Mouse (Mus musculus): Measurements from ENCODE around the gene Lpcat3.
A peak's percentile ranks its signal among the peaks of the same experiment; 100 is the strongest.

Lpcat3 gene

GRCm38 (mm10) chr6:124706061-124706627 is 43.3 kb downstream of the Lpcat3 start:
- DNase-seq (ENCODE audit: low spot score): no peak

- DNase-seq (ENCODE audit: low spot score): no peak
Measured at GRCm38 (mm10) chr6:124708289-124708889, 45.6 kb downstream of the Lpcat3 start.

GRCm38 (mm10) chr6:124711824-124712782 is 49.3 kb downstream of the Lpcat3 start, which contains the start of the genes Emg1 and Phb2:
TSS of gene Emg1 (minus strand) at chr6:124712178.
TSS of gene Phb2 (plus strand) at chr6:124712336.
- DNase-seq (ENCODE audit: low spot score): peak; percentile 97

GRCm38 (mm10) chr6:124712918-124713317 is 50.1 kb downstream of the Lpcat3 start:
- DNase-seq (ENCODE audit: low spot score): no peak

- no peak for DNase-seq (ENCODE audit: low spot score)
Measured at GRCm38 (mm10) chr6:124716864-124717490, 54.1 kb downstream of the Lpcat3 start.

GRCm38 (mm10) chr6:124717968-124718367 is 55.1 kb downstream of the Lpcat3 start:
- DNase-seq (ENCODE audit: low spot score): no peak

GRCm38 (mm10) chr6:124718703-124719102 is 55.9 kb downstream of the Lpcat3 start:
- peak; percentile 55 for DNase-seq (ENCODE audit: low spot score)

- DNase-seq (ENCODE audit: low spot score): no peak
Measured at GRCm38 (mm10) chr6:124719354-124719978, 56.6 kb downstream of the Lpcat3 start.

GRCm38 (mm10) chr6:124720904-124721303 is 58.1 kb downstream of the Lpcat3 start:
- DNase-seq (ENCODE audit: low spot score): no peak

GRCm38 (mm10) chr6:124722876-124723473 is 60.1 kb downstream of the Lpcat3 start:
- DNase-seq (ENCODE audit: low spot score): no peak

- no peak for DNase-seq (ENCODE audit: low spot score)
Measured at GRCm38 (mm10) chr6:124723541-124723940, 60.7 kb downstream of the Lpcat3 start.

- DNase-seq (ENCODE audit: low spot score): no peak
Measured at GRCm38 (mm10) chr6:124724472-124724871, 61.6 kb downstream of the Lpcat3 start.

GRCm38 (mm10) chr6:124728621-124729020 is 65.8 kb downstream of the Lpcat3 start:
- no peak for DNase-seq (ENCODE audit: low spot score)

- no peak for DNase-seq (ENCODE audit: low spot score)
Measured at GRCm38 (mm10) chr6:124729850-124730705, 67.3 kb downstream of the Lpcat3 start.

- DNase-seq (ENCODE audit: low spot score): no peak
Measured at GRCm38 (mm10) chr6:124731038-124731437, 68.2 kb downstream of the Lpcat3 start.

GRCm38 (mm10) chr6:124732476-124733370 is 69.9 kb downstream of the Lpcat3 start:
- DNase-seq (ENCODE audit: low spot score): no peak

GRCm38 (mm10) chr6:124734417-124734816 is 71.6 kb downstream of the Lpcat3 start:
- DNase-seq (ENCODE audit: low spot score): no peak

- no peak for DNase-seq (ENCODE audit: low spot score)
Measured at GRCm38 (mm10) chr6:124737040-124737439, 74.2 kb downstream of the Lpcat3 start.

- peak; percentile 62 for DNase-seq (ENCODE audit: low spot score)
Measured at GRCm38 (mm10) chr6:124738511-124739023, 75.7 kb downstream of the Lpcat3 start, which contains the start of gene Ptpn6. TSS of gene Ptpn6 (minus strand) at chr6:124738714.

All from testis, postnatal 14 days (tissue).